Mouse (Mus musculus) adrenal gland, postnatal 4 days (tissue): ENCODE results near the gene Dgkh. TPM values are rescaled to one million over a fixed set of nuclear protein-coding genes. Genes with fewer than 3 reads are reported as not detected.

Experiments
- DNase-seq, 2 experiments: peaks; one replicate each; pipeline ENCODE4 v3.0.0; 2021 to 2022; ENCODE audit warnings: low spot score in 2 of 2, mixed read lengths in 2 of 2
- total RNA-seq, 2 experiments: library from RNA; stranded (reverse); gene quantifications; 2 replicates each; pipeline ENCODE4 v1.2.3; 2021

The Dgkh gene
- total RNA-seq, 2 experiments from 2014 or later, result 9.9 to 12.1 TPM

- DNase-seq, result no peak
Observed at GRCm38 (mm10) chr14:78541319-78541718, 191.3 kb downstream of the Dgkh start.

- no peak for DNase-seq
Observed at GRCm38 (mm10) chr14:78539821-78540220, 192.8 kb downstream of the Dgkh start.

GRCm38 (mm10) chr14:78538572-78539320, 193.8 kb downstream of the Dgkh start:
- no peak for DNase-seq

- DNase-seq, result no peak
Observed at GRCm38 (mm10) chr14:78537551-78537950, 195.0 kb downstream of the Dgkh start.

DNA sequence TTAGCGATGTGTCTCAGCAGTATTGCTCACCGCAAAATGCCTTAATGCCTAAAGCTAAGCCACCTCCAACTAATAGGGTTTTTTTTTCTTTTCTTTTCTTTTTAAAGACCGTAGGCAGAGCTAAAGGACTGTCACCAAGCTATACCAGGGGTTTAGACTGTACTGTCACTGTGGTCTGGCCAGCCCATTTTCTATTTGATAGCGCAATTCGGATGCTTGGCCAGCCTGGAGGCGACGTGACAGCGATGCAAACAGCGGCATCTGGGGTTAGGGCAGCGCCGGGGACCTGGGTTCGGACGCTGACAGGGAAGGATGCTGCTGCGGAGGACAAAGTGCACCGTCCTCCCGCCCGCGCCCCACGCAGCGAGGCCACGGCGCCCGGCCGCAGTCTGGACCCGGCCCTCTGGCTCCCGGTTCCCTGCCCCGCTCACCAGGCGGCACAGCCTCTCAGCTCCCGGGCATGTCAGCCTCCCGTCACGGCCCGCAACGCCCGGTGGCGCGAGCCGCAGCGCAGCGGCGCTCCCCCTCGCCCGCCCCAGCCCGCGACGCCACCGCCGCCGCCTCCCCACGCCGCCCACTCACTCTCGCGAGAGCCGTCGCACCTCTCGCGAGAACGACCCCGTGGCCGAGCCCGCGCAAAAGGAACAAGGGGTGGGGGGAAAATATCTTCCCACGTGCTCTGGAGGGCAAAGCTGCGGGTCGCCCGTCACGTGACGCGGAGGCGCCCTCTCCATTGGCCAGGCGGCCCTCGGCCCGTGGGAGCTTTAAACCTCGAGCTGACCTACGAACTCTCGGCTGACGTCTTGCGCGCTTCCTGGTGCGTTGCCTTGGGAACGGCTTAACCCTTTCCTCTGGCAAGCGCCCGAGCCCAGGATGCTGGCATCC, 196.1 kb downstream of the Dgkh start, which contains the start of gene Akap11:
Akap11 (minus strand) TSS at position 528 of the 885 bp plus-strand sequence.
- DNase-seq, result peak; percentile 88 to 89

DNA sequence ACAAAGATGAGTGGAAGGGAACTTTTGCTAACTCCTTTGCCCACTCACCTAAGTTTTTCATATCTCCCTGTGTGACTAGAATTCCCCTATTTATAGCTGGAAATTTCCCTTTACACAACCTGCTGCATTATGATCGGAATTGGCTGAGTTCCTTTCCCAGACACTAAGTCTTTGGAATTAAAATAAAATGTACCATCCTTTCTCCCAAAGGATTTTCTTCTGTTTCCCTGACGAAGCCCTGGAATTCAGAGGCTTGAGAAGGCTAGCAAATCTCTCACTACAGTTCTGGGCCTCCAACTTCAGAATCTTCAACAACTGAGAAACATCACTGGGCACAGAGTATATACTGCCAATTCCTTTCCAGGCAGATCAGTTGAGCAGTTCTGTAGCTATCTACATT, 197.2 kb downstream of the Dgkh start:
- DNase-seq, result no peak

- no peak for DNase-seq
Observed at GRCm38 (mm10) chr14:78534651-78535050, 197.9 kb downstream of the Dgkh start.

DNA sequence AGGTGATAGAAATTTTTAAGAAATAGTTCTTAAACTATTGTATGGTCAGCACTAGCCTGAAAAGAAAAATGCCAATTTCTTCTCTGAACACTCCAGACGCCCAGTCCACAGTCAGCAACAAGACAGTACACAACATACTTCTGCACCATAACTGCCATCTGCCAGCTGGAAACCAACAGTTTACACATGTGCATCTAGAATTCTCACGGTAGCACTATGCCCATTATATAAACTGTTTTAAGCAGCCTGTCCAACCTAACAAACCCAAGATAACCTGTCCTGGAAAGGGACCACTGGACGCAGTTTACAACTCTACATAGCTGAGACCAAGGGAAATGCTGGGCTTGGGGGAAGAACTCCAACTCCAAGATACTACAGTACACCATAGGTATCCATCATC, 198.9 kb downstream of the Dgkh start:
- no peak for DNase-seq

GRCm38 (mm10) chr14:78532345-78532744, 200.2 kb downstream of the Dgkh start:
- no peak for DNase-seq

GRCm38 (mm10) chr14:78530256-78530655, 202.3 kb downstream of the Dgkh start:
- no peak for DNase-seq

DNA sequence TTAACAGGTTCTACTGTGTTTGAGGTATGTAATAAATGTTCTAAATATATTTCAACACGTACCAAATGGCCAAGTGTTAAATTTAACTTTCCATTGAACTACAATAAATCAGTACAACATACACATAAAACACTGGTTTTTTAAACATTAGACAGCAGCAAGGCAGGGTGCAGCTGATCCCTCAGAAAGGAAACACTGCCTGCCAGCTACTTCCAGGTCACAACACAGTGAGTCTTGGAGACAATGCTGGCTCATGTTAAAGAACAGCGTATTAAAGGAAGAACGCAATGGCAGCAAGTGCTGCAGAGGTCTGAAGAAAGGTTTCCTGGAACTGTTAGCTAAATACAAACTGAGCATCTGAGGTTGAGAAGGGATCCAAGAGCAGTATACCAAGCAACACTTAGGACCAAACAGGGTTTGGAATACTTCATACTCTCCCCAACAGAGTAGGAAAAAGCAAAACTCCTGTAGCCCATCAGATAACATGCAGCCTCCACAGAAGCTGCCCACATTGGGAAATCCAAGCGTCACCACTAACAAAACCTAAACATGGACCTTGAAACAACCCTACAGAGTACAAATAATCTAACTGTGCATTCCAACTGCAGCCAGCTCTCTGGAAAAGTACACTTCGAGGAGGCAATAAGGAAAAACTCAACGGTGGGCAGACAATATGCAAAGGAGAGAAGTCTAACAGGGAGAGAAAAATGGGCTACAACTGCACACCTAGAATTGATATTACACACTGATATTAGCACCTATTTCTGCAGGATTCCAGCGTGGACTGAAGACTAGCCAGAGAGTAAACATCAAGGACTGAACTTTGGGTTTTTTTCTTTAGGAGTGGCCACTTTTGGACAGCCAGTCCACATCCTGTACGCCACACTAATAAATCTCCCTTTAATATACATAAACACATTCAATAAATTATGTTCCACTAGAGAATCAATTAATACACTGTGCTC, 203.8 kb downstream of the Dgkh start:
- no peak for DNase-seq

DNA sequence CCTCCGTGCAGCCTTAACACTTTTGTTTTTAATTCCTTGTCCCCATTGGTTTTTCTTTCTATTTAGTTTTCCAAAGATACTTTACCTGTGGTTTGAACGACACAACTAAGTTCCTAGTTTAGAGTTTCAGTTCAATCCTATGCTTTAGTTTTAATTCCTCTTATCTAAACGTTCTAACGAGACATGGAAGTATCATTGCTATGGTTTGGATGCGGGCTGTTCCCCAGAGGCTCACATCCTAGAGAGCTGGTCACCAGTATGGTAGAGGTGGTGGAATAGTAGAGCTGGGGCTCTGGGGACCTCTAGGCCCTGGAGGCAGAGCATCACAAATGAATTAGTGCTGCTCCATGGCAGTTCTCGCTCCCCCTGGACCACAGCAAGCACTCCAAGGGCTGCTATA, 205.7 kb downstream of the Dgkh start:
- no peak for DNase-seq

DNA sequence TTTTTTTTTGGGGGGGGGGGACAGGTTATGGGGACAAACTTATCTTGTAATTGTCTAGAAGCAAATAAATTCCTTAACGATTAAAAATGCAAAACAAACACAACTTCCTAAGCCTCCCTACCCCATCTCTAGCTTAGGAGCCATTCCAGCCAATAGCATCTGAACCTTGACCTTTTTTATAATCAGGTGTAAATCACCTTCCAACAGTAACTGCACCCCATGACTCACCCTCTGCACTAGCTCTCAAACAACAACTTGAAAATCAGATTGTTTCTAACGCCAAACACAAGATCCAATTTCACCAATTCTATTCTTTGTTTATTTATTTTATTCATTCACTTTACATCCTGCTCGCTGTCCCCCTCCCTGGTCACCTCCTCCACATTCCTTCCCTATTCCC, 206.1 kb downstream of the Dgkh start:
- no peak for DNase-seq

DNA sequence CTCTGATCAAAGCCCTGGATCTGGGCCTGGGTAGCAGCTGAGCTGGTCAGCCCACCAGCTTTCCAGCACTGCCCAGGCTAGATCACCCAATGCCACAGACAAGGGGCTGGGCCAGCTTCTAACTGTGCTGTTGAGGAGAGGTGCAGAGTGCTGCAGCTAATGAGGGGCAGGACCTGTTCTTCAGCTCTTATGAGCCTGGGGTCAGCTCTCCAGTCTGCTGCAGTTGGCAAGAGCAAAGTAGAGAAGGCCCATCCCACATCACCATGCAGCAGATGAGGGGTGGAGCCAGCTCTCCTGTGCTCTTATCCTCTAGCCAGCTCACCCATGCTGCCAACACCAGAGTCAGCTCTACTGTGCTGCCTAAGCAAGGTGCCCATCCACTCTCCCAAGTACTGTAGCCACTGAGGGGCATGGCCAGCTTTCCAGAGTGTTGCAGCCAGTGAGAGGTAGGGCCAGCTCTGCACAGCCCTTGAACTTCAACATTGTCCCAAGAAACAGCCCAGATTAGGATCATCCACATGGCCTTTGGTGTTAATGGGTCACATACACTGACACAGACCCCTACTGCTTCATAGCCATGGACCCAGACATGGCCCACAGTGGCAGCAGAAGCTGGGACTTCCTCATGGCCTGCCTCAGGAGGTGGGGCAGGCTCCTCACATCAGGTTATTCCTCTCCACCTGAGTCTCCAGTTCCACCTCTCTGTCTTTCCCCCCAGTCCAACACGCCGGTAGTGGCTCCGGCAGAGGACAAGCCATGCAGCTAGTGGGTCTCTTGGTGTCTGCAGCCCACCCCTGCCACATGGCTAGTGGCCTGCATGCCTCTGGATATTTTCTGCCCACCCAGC, 206.7 kb downstream of the Dgkh start:
- DNase-seq, result no peak

GRCm38 (mm10) chr14:78525059-78525458, 207.5 kb downstream of the Dgkh start:
- no peak for DNase-seq

- no peak for DNase-seq
Observed at GRCm38 (mm10) chr14:78510713-78511112, 221.9 kb downstream of the Dgkh start.

- DNase-seq, result no peak
Observed at GRCm38 (mm10) chr14:78509791-78510190, 222.8 kb downstream of the Dgkh start.
